13 mouse cellular contexts compared by ENCODE assay signal in genomic region chr3:17259093-17259492, GRCm38 (mm10).
"Had no signal": no experiment of that assay in that cellular context is flagged by ENCODE, and none has a peak within 500 bp of the region (broad histone marks: within the 10 kb centered on the region; RNA-seq: fewer than 3 reads in every experiment).

No protein-coding gene starts in this region.

- ATAC-seq: midbrain, embryonic 16.5 days had no signal

- DNase-seq: lung, adult 18-20 months; lung, embryonic 14.5 days; lung, postnatal 10 days; lung, postnatal 4 days; midbrain, embryonic 14.5 days; retina, postnatal 1 day; right cerebral cortex, adult 18-20 months; right cerebral cortex, postnatal 25 days; right cerebral cortex, postnatal 4 days; spleen, adult 18-20 months; thymus, adult 2 months; thymus, postnatal 25 days had no signal
